Mouse (Mus musculus): ENCODE data around the gene Imp3.
"Not testable (repeated sequence)": the region's sequence is repeated elsewhere in the genome, so short reads cannot be mapped to it uniquely, and the experiment has no call there.

The Imp3 gene

GRCm38 (mm10) chr9:56937223-56938160 is at the start of gene Imp3:
Gene Imp3 (plus strand): TSS chr9:56937475.
- peak; percentile 90 for DNase-seq

DNA sequence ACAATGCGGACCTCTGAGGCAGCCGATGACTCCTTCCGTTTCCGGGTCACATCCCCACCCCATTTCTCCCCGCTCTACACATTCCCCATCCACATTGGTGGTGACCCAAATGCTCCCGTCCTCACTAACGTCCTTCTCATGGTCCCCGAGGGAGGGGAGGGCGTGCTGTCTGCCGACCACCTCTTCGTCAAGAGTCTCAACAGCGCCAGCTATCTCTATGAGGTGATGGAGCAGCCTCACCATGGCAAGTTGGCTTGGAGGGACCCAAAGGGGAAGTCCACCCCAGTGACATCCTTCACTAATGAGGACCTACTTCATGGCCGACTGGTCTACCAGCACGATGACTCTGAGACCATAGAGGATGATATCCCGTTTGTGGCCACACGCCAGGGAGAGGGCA is 49.7 kb upstream of the Imp3 start:
- DNase-seq, result no peak

DNA sequence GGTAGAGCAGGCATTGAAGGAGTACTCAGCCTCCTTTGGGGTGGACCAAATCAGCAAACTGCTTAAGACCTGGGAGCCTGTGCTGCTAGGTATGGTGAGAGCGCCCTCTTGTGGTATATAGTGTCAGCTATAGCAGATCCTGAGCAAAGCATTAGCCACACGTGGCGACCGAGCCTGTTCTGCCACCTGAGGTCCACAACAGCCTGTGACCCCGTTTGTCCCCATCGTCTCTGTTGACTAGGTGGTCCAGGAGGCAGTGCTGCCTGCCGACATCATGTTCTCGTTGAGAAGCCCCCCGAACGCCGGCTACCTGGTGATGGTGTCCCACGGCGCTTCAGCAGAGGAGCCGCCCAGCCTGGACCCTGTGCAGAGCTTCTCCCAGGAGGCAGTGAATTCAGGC is 47.5 kb upstream of the Imp3 start:
- DNase-seq, result peak; percentile 84

DNA sequence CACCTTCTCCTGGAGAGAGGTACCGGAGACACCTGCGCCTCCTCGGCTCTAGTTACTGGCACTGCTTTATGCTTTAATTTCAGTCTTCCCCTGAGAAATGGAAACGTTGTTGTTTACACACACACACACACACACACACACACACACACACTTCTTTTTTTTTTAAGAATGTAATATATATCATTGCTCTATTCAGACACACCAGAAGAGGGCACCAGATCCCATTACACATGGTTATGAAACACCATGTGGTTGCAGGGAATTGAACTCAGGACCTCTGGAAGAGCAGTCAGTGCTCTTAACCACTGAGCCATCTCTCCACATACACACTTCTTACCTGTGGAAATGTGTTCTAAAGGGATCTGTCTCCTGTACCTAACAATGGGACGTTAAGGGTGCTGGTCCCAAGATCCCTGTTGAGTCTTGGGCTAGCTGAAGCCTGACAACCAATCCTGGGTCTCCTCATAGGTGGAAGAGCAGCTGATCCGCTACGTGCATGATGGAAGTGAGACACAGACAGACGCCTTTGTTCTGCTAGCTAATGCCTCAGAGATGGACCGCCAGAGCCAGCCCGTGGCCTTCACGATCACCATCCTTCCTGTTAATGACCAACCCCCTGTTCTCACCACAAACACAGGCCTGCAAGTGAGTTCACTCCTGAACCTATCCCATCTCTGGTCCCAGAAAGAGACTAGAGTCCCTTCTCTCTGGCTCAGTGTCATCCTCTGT is 46.6 kb upstream of the Imp3 start:
- DNase-seq, result no peak

DNA sequence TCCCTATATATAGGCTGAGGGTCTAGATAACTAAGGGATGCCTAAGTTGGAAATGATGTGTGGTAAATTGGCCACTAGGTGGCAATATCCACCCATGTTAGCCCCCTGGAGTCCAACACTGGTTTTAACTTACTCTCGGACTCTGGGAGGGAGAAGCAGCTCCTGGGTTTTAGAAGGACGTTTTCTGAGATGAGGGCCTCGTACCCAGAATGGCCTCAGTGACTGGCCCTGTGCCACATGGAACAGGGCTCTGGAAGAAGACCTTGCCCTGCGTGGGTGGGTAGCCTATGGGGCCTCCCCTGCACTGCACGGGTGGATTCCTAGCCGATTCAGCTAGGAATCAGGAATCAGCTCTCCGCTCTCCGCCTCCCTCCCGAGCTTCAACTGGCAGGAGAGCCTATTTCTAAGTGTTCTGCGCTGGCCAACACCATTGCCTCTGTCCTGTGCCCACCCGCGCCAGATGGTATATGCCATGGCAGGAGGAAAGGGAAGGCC is 45.7 kb upstream of the Imp3 start:
- peak; percentile 77 for DNase-seq

GRCm38 (mm10) chr9:56892111-56892510 is 45.2 kb upstream of the Imp3 start:
- no peak for DNase-seq

- no peak for DNase-seq
Measured at GRCm38 (mm10) chr9:56893313-56893712, 44.0 kb upstream of the Imp3 start.

DNA sequence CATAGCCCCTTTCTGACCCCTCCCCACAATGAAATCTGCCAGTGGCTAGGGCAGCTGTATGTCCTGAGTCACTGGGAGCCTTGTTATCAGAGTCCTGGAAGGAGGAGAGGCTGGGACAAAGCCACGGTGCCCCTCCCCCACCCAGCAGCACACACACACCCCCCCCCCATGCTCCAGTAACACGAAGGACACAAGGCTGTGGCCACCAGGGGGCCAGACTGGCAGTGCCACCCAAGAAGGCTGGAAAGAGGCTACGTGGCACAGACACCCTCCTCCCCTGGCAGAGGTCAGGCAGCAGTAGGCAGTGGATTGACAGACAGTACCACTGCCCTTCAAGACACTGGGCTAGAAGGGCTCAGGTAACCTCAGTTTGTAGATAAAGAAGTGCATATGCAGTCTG is 43.3 kb upstream of the Imp3 start:
- DNase-seq, result peak; percentile 62

DNA sequence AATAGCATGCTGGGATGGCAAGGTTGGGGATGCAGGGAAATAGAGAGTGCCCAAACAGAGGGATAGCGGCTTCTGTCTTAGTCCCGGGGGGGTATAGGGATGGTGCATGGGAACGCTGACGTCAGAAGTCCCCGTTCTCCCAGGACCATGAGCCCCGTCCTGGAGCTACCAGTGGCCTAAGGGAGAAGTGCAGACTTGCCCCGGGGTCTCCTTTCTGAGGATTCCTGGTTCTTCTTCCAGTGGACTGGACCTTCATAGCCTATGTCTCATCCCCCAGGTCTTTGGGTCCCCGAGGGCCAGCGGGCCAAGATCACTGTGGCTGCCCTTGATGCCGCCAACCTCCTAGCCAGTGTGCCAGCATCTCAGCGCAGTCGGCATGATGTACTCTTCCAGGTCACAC is 40.5 kb upstream of the Imp3 start:
- no peak for DNase-seq

DNA sequence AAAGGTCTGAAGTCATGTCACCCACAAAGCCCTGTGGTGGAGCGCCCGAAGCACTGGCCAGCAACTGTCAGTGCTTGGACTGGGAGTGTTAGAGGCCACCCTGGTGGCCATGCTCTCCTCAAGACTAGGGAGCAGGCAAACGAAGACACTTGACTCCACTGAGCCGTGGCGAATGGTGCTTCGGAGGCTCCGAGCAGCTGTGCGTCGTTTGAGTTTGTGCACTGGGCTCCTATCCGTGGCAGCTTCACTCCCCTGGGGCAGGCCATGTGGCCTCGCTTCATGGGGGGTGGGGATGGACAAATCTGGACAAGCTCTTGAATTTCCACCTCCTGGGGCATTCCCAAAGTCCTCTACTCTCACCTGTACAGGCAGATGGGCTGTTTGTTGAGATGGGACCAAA is 37.9 kb upstream of the Imp3 start:
- no peak for DNase-seq

DNA sequence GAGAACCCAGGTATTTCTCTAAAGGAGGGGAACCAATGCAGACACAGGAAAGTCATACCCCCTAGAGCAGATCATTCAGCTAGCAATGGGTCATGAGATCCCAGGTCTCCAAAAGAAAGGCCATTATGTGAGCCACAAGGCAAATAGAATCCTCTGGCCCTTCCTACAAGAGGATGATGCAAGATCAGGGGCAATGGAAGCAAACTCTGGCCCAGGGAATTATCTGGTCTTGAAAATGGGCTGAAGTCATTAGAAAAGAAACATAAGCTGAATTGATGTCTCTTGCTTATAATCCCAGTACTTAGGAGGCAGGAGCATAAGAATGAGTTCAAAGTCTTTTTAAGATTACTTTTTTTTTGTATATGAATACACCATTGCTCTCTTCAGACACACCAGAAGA is 37.2 kb upstream of the Imp3 start:
- DNase-seq, result no peak

- DNase-seq, result no peak
Measured at GRCm38 (mm10) chr9:56900571-56900970, 36.7 kb upstream of the Imp3 start.

GRCm38 (mm10) chr9:56901187-56901586 is 36.1 kb upstream of the Imp3 start:
- DNase-seq, result no peak

GRCm38 (mm10) chr9:56903662-56904061 is 33.6 kb upstream of the Imp3 start:
- no peak for DNase-seq

DNA sequence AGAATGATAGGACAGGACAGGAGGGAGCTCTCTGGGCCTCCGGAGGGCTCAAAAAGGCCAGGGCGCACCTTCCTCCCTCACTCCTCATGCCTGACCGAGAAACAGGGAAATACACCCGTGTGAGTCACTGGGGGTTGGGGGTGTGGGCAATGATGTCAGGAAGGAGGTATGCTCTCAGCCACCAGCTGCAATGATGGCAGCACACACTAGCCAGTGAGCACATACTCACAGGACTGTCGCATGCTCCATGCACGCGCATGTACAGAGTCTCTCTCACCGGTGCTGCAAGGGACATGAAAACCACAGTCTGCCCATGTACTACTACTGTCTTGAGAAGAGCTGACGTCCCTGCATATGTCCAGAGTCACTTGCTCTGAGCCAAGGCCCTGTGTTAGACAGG is 29.7 kb upstream of the Imp3 start:
- DNase-seq, result no peak

DNA sequence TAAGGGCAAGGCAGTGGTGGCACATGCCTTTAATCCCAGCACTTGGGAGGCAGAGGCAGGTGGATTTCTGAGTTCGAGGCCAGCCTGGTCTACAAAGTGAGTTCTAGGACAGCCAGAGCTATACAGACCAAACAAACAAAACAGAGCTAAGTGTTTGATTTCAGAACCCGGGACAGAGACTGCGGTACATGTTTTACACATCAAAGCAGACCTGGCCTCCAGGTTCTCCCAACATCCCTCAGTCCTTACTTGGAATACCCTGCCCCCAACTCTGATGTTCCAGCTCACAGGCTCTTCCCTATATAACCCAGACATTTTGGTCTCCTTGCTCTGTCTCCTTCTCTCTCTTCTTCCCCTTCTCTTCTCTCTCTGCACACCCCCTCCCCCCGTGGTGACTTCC is 27.3 kb upstream of the Imp3 start:
- not testable (repeated sequence) for DNase-seq

DNA sequence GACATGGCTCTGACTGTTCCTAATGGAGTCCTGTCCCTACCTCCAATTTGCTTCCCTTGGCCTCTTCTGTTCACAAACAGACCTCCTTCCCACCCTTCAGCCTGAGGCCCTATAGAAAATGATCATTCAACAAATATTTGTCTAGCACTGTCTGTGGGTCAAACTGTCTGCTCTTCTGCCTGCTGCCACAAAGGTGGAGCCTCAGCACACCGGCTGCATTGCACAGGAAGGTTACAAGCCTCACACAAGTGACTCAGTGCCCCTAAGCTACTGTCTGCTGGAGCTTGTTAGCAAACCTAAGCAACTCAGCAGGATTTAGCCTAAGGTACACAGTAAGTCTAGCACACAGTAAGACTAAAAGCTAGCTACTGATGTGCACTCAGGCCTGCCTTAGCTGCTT is 26.3 kb upstream of the Imp3 start:
- DNase-seq, result no peak

DNA sequence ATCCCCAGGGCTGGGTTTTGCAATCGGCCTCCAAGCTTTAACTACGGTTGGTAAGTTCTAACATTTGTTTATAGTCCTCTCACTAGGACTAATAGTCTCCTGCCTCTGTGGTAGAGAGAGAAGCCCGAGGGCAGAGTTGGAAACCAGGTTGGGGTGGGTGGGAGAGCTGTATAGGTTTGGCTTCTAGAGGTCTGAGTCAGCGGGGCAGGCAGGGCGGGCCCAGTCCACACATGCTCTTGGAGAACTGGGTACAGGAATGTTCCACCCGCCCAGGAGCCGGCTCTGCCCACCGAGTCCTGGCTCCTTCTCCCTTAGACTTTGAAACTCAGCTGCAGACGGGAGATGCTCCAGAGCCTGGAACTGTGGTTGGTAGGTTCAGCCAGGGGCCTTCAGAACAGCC is 23.3 kb upstream of the Imp3 start:
- DNase-seq, result no peak

DNA sequence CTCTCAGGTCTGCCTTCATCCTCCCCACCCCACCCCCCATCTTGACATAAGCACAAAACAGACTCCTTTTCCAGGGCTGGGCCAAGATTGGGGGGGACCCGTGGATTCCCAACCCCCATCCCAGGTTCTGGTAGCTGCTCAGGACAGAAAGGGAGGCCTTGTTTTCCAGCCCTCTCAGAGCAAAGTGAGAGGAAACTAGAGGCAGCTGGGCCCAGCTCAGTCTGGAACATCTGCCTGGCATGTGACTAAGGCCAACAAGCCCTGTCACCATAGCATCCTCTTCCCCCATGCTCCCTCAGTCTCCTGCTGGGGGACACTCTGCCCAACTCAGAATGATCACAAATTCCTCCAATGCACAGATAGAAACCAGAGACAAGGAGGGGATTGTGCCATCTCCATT is 22.2 kb upstream of the Imp3 start:
- DNase-seq, result peak; percentile 41

DNA sequence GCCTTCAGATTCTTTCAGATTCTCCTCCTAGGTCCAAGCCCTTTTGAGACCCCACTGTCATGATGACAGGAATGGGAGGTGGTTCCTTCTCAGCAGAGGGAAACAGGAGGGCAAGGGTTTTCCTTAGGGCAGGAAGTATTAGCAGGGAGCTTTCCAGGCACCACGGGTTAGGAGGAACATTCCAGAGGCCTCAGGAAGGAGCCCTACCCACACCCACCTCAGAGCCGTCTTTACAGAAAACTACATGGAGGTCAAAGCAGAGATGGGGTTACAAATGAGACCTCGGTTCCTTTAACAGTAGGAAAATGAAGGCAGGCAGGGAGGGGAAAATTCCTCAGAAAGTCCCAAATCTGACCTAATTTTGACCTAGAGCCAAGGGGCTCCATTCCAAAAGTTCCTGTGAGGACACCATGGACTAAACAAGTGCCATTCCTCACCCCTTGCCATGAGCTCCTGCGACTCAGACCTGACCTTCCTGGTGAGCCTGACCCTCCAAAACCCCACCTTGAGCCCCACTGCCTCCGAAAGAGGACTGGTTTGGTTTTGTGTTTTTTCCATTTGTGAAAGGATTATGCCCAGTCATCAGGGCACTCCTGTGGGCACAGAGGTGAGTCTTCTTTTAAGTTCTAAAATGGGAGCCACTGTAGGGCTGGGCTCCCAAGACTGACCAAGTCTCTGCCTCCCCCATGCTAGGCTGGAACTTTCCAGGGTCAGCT is 21.4 kb upstream of the Imp3 start:
- DNase-seq, result peak; percentile 49

DNA sequence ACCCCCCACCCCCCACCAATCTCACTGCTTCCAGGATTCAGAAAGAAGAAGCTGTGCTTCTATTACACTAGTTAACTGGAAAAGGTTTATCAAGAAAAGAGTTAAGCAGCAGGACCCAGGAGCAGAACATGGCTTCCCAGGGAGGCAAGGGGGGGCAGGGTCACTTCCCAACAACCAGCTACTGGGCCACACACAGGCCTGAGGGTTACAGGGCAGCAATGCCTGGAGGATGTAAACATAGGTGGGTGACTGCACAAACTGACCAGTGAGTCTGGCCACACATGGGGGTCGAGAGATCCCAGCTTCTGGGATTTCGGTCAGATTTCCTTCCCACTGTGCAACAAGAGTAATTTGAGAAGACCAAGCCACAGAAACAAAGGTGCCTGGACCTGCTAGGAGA is 20.1 kb upstream of the Imp3 start:
- DNase-seq, result no peak

- DNase-seq, result no peak
Measured at GRCm38 (mm10) chr9:56918466-56918865, 18.8 kb upstream of the Imp3 start.

GRCm38 (mm10) chr9:56922746-56923145 is 14.5 kb upstream of the Imp3 start:
- no peak for DNase-seq
